Mouse (Mus musculus) skeletal muscle tissue, adult 2 months (tissue): Measurements from ENCODE around the gene Mospd3.

ENCODE experiments used
- DNase-seq: peaks from one replicate; pipeline ENCODE4 v3.0.0-alpha.2; 2012; ENCODE audit warnings: low read depth, low spot score

Gene Mospd3

DNA sequence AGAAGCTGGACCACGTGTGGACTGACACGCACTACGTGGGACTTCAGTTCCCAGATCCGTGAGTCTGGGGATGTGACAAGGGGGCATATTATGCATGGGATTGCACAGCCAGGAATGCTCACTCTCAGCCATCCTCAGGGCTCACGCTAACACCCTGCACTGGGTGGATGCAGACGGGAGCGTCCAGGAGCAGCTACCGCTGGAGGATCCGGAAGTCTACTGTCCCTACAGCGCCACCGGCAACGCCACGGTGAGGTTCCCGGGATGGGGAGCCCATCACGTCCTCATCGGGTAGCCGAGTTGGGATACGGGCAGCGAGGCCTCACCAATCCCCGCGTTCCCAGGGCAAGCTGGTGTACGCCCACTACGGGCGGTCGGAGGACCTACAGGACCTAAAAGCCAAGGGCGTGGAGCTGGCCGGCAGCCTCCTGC lies 26.4 kb downstream of the Mospd3 start:
- no peak for DNase-seq

DNA sequence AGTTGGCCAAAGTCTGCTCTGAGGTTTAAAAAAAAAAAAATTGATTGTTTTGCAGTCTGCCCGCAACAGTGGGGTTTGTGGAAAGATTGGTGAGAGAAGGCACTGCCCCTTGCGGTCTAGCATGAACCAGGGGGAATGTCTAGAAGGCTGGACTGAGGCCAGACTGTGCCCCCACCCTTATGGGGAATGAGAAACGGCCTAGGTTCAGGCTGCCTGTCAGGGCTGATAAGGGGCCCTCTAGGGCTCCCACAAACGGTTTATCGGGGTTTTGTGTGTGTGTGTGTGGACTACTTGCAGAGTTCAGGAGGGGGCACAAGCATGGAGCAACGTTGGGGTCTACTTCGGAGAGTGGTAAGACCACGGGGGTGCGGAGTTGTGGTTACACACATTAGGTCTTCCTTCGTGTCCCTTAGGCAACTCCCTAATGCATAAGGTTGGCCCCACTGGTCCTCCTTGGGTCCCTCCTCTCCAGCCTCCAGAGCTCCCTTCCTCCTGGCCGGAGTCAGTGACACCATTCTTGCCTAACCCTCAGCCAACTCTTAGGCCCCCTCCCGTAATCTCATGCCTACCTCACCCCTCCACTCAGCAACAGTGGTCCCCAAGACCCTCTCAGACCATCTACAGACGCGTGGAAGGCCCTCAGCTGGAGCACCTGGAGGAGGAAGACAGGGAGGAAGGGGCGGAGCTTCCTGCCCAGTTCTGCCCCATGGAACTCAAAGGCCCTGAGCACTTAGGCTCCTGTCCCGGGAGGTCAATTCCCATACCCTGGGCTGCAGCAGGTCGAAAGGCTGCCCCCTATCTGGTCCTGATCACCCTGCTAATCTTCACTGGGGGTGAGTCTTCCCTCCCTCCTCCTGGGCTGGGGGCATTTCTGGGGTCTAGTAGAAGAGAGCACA lies 29.9 kb downstream of the Mospd3 start:
- DNase-seq: no peak

DNA sequence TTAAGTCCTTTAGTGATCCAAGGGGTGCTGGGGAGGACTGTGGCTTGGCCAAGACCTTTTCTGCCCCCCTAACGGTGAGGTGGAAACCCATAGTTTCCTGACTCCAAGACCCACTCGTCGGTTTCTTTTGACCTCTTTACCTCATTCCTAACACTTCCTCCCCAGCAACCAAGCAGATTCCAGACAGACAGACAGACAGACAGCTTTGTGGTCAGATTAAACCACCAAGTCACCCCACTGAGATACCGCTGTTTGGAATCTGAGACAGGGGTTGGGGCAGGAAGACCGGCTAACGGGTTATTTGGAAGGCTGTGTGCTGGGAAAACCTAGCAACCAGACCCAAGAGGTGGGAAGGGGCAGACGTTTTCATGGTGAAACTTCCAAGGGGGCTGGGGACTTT lies 30.7 kb downstream of the Mospd3 start:
- DNase-seq: no peak

- DNase-seq: no peak
These were observed 31.2 kb downstream of the Mospd3 start, which contains the start of gene Tfr2 for GRCm38 (mm10) chr5:137569665-137570064. Tfr2 (plus strand) TSS chr5:137569840.

GRCm38 (mm10) chr5:137569031-137569430 lies 31.8 kb downstream of the Mospd3 start:
- no peak for DNase-seq

GRCm38 (mm10) chr5:137568223-137568798 lies 32.5 kb downstream of the Mospd3 start:
- DNase-seq: no peak

GRCm38 (mm10) chr5:137566416-137566815 lies 34.4 kb downstream of the Mospd3 start:
- DNase-seq: no peak

GRCm38 (mm10) chr5:137565744-137566143 lies 35.1 kb downstream of the Mospd3 start:
- no peak for DNase-seq

- no peak for DNase-seq
These were observed 37.9 kb downstream of the Mospd3 start for GRCm38 (mm10) chr5:137562965-137563364.

DNA sequence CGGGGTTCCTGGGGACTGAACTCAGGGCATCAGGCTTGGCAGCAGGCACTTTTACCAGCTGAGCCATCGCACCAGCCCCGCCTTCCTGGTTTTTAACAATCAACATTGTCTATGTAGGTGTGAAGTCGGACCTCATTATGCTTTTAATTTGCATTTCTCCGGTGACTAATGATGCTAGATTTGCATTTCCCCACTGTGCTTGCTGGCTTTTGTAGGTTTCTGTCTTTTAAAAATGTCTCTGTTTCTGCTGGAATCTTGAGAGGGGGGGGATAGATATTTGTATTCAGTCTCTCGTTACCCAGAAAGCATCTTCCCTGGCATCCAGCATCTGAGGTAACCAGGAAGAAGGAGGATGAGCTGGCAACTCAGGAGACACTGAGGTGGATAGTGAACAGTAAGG lies 39.3 kb downstream of the Mospd3 start:
- no peak for DNase-seq

DNA sequence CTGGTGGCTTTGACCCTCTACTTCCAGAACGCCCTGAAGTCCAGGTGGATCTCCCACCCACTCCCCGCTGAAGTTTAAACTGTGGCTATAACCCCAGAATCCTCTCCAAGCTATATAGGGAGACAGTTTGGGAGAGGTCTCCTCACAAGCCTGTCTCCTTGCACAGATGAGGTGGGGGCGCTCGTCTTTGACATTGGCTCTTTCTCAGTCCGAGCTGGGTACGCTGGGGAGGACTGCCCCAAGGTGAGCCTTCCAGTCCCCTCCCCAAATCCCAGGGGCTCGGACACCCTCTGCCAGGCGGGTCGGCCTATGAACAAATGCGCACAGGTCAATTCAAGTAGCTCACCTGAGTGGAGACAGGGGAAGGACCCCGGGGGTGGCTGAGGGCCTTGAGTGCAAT lies 47.0 kb downstream of the Mospd3 start:
- no peak for DNase-seq

DNA sequence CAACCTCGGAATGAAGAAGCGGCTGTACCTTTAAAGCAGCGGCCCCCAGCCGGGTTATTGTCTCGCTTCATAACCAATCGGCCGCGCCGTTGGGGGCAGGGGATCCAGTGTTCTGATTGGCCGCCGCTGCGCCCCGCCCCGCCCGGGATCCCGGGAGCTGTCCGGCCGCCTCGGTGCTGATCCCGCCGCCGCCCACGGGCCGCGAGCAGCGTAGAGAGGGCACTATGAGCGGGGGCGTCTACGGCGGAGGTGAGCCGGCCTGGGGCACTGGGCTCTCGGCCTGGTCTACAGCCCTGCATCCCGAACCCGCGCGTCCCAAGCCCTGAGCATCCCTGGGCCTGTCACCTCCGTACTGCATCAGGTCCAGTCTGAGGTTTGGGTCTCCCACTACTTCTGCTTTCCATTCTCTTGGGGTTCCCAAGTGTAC lies 47.4 kb downstream of the Mospd3 start, which contains the start of gene Actl6b:
Actl6b (plus strand) TSS at position 107 of the 427 bp plus-strand sequence.
- DNase-seq: no peak

GRCm38 (mm10) chr5:137553000-137553399 lies 47.9 kb downstream of the Mospd3 start:
- no peak for DNase-seq

DNA sequence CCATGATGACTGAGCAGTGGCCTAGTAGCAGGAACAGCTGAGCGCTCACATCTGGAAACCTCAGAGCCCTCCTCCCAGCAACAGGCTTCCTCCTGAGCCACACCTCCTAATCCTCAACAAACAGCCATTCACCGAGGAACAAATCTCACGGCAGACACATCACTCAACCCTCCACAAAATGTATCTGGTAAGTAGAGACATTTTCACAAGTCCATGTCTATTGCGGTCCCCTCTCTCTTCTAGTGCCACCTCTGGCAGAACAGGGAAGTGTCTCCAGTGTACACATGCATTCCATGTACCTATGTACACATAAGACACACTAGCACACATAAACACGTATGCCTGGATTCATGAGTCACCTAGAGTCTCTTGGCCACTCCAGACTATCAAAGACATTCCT lies 49.7 kb downstream of the Mospd3 start:
- no peak for DNase-seq

- DNase-seq: no peak
These were observed 51.0 kb downstream of the Mospd3 start for GRCm38 (mm10) chr5:137549840-137550239.
